Mouse (Mus musculus): ENCODE results near the gene Galnt10. TPM values are rescaled to one million over a fixed set of nuclear protein-coding genes. Genes with fewer than 3 reads are reported as not detected.

The Galnt10 gene
- polyA plus RNA-seq, 1 experiment from 2014 or later = 27.5 TPM

DNA sequence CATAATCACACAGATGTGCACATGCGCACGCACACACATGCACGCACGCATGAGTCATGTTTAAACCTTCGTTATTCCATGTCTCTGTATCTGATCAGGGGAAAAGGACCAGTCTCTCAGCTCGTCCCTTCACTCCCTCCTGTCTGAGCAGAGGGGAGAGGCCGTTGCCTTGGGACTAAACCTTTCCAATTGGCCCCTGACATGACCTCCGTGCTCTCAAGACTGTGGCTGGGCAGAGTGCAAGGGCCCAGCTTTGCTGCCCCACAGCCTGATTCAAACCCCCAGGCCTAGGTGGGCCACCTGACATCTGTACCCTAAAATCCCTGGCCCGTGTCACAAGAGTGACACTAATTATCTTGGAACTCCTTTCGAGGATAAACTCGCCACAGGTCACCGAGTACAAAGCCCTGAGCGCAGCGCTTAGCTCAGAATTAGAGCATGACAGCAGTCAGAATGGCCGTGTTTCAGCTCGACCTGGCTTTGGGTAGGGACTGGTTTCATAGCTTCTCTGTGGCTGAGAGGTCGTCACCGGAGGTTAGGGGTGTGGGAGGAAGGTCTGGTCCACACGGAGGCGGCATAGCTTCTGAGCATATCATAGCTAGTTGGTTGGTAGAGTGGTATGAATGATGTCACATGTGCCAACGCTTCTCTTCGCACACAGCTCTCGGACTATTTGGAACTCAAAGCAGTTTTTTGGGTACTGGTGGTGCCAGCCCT, 7.1 kb downstream of the Galnt10 start:
- no peak for ATAC-seq (ENCODE audit: insufficient number of reproducible peaks, low FRiP score, low TSS enrichment, low read depth)
- H3K36me3 ChIP-seq = no peaks in the 10 kb centered on the region
- H3K9ac ChIP-seq = no peak overlapping the region
- H3K4me2 ChIP-seq (replicated peaks) = no peak overlapping the region
- peaks cover 70% of the 10 kb centered on the region for H3K4me1 ChIP-seq
- no peak overlapping the region for H3K27ac ChIP-seq (replicated peaks)
- H3K4me3 ChIP-seq (replicated peaks) = no peak overlapping the region
- no peaks in the 10 kb centered on the region for H3K9me3 ChIP-seq (replicated peaks)
- H3K27me3 ChIP-seq = no peaks in the 10 kb centered on the region
- 78% methylated on average over 23 of the region's 23 CpGs for WGBS

DNA sequence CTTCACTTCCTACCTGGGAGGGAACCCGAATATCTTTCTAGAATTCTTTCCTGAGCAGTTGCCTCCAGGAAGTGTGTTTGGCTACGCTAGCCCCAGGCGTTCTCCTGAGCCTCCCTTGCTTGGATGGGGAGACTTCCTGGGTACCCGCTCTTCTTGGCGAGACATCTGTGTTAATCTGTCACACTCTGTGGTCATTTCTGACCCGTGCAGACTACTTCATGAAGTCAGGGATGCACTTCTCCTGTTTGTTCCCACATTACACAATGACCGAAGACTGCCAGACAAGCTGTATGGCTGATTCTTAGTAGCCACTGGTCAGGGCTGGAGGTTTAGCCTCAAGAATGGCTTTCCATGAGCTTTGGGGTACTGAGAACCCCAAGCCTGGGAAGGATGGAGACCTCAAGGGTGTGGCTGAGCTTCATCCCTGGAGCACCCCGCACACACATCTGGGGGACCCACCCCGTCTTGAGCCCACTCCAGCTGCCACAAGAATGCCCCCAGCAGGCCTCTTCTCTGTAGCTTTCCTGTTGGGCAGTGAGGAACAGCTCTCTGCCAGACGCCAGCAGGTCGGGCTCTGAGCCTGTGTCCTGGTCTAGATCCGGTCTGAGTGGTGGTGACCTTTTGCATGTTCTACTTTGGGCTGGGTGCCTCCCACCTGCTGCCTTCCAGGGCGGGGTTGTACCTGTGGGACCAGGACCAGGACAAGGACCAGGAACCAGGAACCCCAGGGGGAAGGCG, 7.8 kb downstream of the Galnt10 start:
- no peaks in the 10 kb centered on the region for H3K27me3 ChIP-seq
- H3K4me3 ChIP-seq (replicated peaks) = no peak overlapping the region
- no peak overlapping the region for H3K9ac ChIP-seq
- H3K36me3 ChIP-seq = no peaks in the 10 kb centered on the region
- 81% methylated on average over 14 of the region's 14 CpGs for WGBS
- no peaks in the 10 kb centered on the region for H3K9me3 ChIP-seq (replicated peaks)
- H3K4me1 ChIP-seq = peaks cover 73% of the 10 kb centered on the region
- H3K4me2 ChIP-seq (replicated peaks) = no peak overlapping the region
- no peak for ATAC-seq (ENCODE audit: insufficient number of reproducible peaks, low FRiP score, low TSS enrichment, low read depth)
- no peak overlapping the region for H3K27ac ChIP-seq (replicated peaks)

DNA sequence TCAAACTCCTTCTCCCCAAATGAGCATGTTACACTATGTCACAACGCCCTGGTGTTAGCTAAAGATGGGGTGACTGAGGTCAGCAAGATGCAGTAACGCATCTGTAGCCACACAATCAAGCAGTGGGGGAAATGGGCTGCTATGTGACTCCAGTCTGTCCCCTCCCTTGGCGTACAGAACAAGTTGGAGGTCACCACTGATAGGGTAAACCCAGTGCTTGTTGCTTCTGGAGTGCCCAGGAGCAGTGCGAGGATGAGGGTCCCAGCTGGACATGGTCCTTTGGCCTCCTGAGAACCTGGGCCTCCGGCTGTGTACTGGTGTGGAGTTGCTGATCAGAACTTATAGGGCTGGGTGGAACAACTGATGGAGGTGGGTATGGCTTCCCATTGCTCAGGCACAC, 8.6 kb downstream of the Galnt10 start:
- H3K36me3 ChIP-seq = no peaks in the 10 kb centered on the region
- no peak overlapping the region for H3K9ac ChIP-seq
- no peaks in the 10 kb centered on the region for H3K27me3 ChIP-seq
- peaks cover 71% of the 10 kb centered on the region for H3K4me1 ChIP-seq
- no peak overlapping the region for H3K4me3 ChIP-seq (replicated peaks)
- no peak for ATAC-seq (ENCODE audit: insufficient number of reproducible peaks, low FRiP score, low TSS enrichment, low read depth)
- no peaks in the 10 kb centered on the region for H3K9me3 ChIP-seq (replicated peaks)
- H3K4me2 ChIP-seq (replicated peaks) = no peak overlapping the region
- no peak overlapping the region for H3K27ac ChIP-seq (replicated peaks)
- WGBS = 91% methylated on average over 5 of the region's 5 CpGs

DNA sequence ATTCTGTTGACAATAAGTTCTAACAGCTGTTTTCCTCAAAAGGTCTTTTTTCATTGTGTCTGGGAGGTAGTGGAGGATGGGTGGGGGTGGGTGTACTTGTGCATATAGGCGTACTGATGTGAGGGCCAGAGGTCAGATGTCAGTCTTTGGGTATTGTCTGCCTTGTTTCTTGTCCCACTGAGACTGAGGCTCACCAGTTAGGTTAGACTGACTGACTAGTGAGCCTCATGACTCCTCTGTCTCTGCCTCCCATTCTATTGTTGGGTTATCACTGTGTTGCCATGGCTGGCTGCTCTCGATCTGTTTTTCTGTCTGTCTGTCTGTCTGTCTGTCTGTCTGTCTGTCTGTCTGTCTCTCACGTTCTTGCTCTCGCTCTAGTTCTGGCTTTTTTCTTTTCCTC, 9.1 kb downstream of the Galnt10 start:
- peaks cover 66% of the 10 kb centered on the region for H3K4me1 ChIP-seq
- H3K9ac ChIP-seq = no peak overlapping the region
- no peaks in the 10 kb centered on the region for H3K36me3 ChIP-seq
- no peak overlapping the region for H3K27ac ChIP-seq (replicated peaks)
- no peak overlapping the region for H3K4me2 ChIP-seq (replicated peaks)
- WGBS = 59% methylated on average over 4 of the region's 4 CpGs
- H3K4me3 ChIP-seq (replicated peaks) = no peak overlapping the region
- H3K27me3 ChIP-seq = no peaks in the 10 kb centered on the region
- ATAC-seq (ENCODE audit: insufficient number of reproducible peaks, low FRiP score, low TSS enrichment, low read depth) = no peak
- H3K9me3 ChIP-seq (replicated peaks) = no peaks in the 10 kb centered on the region

DNA sequence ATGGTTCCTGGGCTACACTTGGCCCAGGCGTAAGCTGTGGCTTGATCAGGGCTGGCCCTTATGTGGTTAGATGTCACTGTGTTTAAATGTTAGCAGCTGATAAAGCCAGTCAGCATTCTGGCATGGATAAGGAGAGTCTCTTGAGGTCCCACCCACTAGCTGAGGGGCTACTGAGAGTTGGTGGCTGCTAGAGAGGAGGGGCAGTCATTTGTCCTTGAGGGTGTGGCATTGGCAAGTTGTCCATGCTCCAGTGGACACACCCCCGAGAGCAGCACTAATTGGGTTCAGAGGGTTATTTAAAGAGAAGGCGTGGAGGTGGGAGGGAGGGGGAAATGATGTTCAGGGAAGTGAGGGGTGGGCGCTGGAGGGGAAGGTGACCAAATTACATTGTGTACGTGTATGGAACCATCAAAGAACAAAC, 9.7 kb downstream of the Galnt10 start:
- H3K9ac ChIP-seq = no peak overlapping the region
- no peak overlapping the region for H3K4me2 ChIP-seq (replicated peaks)
- H3K27ac ChIP-seq (replicated peaks) = no peak overlapping the region
- 48% methylated on average over 5 of the region's 5 CpGs for WGBS
- H3K36me3 ChIP-seq = no peaks in the 10 kb centered on the region
- no peaks in the 10 kb centered on the region for H3K27me3 ChIP-seq
- H3K4me1 ChIP-seq = peaks cover 62% of the 10 kb centered on the region
- no peaks in the 10 kb centered on the region for H3K9me3 ChIP-seq (replicated peaks)
- no peak for ATAC-seq (ENCODE audit: insufficient number of reproducible peaks, low FRiP score, low TSS enrichment, low read depth)
- no peak overlapping the region for H3K4me3 ChIP-seq (replicated peaks)

DNA sequence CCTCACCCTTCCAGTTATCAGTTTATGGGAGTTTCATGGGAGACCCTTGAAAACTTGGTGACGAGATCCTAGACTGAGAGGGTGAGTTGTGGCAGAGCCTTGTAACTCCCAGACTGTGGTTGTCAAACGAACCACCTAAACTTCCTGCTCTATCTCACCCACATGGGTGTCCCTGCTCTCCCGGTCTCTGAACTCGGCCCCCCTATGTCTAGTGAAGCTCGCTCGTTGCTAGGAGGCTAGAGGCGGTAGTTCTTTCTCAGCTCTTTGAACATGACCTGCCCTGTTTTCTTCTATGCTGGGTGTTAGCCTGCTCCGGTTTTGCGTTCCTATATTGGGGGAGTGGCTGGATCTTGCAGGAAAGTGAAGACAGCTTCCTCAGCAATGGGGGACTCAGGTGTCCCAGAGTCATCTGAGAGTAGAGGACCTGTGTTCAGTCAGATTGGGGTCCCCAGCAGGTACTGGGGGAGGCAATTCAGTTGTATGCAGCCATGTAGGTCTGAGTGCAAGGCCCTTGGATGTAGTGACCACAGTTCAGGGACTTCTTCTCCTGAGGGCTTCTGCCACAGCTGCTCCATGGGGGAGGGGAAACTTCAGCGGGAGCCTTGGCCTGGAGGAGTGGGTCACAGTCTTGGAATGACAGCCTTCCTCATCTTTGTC, 10.6 kb downstream of the Galnt10 start:
- WGBS = 56% methylated on average over 10 of the region's 10 CpGs
- peaks cover 62% of the 10 kb centered on the region for H3K4me1 ChIP-seq

DNA sequence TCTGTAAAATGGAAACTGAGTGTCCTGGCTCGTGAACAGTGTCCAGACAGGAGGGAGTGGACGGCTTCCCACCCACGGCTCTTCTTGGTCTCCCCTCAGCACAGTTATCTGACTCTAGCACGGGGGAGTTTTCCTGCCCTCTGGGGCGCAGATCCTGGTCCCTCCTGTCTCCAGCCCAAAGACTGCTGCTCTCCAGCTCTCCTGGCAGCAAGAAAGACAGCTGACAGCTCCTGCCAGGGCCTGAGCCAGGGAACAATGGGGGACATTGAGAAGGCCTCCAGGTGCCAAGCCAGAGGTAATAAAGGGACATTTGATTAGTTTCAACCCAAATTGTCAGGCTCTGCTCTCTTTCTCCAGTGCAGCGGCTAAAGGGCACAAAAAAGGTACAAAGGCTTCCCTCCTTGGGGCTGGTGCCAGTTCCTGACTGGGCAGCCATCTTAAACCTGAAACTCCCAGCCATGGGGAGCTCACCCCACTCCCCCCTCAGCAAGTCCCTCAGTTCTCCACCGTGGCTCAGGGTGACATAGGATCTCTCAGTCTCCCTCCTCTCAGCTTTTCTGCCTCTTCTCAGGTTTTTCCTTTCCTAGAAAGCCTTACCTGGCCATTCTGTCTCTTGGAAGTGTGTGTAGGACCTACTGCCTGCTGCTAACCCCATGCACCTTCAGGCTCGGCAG, 11.5 kb downstream of the Galnt10 start:
- Histone ChIP-seq H3K27me3 (no peaks in the 10 kb centered on the region), H3K9me3 (replicated peaks) (no peaks in the 10 kb centered on the region), H3K4me3 (replicated peaks) (no peak overlapping the region), H3K4me2 (replicated peaks) (no peak overlapping the region), H3K36me3 (no peaks in the 10 kb centered on the region), H3K4me1 (peaks cover 56% of the 10 kb centered on the region), H3K9ac (no peak overlapping the region), H3K27ac (replicated peaks) (no peak overlapping the region)
- WGBS = 63% methylated on average over 8 of the region's 8 CpGs
- no peak for ATAC-seq (ENCODE audit: insufficient number of reproducible peaks, low FRiP score, low TSS enrichment, low read depth)

More for the DNA sequence above, 10.6 kb downstream of the Galnt10 start:
- no peak overlapping the region for H3K4me3 ChIP-seq (replicated peaks)
- H3K36me3 ChIP-seq = no peaks in the 10 kb centered on the region
- no peak for ATAC-seq (ENCODE audit: insufficient number of reproducible peaks, low FRiP score, low TSS enrichment, low read depth)
- no peaks in the 10 kb centered on the region for H3K27me3 ChIP-seq
- H3K9me3 ChIP-seq (replicated peaks) = no peaks in the 10 kb centered on the region
- H3K27ac ChIP-seq (replicated peaks) = no peak overlapping the region
- no peak overlapping the region for H3K9ac ChIP-seq
- no peak overlapping the region for H3K4me2 ChIP-seq (replicated peaks)

DNA sequence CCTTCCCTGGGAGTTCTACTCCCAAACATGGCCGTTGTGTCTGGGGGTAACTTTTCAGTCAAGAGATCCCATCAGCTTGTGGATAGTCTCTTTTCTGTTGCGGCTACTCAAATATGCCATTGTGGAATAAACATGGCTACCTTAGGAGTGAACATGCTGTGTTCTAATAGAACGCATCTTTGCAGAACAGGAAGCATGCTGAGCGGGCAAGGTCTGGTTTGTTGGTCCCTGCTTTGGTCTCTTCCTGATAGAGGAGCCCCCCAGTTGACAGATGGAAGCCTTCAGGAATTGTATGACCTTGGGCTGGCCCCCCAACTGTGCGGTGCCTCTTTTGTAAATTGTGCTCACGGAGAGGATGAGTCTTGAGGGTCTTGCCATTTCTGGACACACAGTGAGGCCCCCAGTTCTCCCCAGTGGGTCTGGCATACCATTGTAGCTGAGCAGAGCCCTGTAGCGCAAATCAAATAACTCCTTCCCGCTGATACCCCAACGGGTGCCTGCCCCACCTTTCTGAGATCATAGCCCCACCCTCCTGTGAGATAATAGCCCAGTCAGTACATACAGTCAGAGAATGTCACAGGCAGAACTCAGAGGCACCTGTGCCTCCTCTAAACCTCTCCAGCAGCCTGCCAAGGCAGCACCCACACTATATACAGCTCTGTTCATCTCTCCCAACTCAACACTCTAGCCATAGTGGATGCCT, 12.3 kb downstream of the Galnt10 start:
- WGBS = 86% methylated on average over 9 of the region's 9 CpGs
- Histone ChIP-seq H3K9ac (no peak overlapping the region), H3K4me3 (replicated peaks) (no peak overlapping the region), H3K9me3 (replicated peaks) (no peaks in the 10 kb centered on the region), H3K4me2 (replicated peaks) (no peak overlapping the region), H3K36me3 (no peaks in the 10 kb centered on the region), H3K27ac (replicated peaks) (no peak overlapping the region), H3K27me3 (no peaks in the 10 kb centered on the region), H3K4me1 (peaks cover 48% of the 10 kb centered on the region)
- no peak for ATAC-seq (ENCODE audit: insufficient number of reproducible peaks, low FRiP score, low TSS enrichment, low read depth)

DNA sequence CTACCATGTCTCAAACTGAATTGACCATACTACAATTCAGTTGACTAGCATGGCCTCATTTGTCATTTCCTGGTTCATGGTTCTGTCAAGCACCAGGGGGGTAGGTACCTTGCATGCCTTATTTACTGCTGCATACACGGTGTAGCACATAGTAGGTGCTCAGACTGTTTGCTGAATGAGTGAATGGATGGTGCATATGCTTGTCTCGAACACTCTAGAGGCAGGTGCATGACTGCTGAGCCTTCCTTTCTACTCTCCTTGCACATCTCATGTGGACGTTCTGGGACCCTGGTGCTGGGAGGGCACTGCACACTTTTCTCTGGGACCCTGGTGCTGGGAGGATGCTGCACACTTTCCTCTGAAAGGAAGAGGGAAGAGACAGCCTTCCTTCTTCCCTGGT, 13.0 kb downstream of the Galnt10 start:
- Histone ChIP-seq H3K9ac (no peak overlapping the region), H3K4me2 (replicated peaks) (no peak overlapping the region), H3K27me3 (no peaks in the 10 kb centered on the region), H3K9me3 (replicated peaks) (no peaks in the 10 kb centered on the region), H3K4me1 (peaks cover 45% of the 10 kb centered on the region), H3K27ac (replicated peaks) (no peak overlapping the region), H3K4me3 (replicated peaks) (no peak overlapping the region), H3K36me3 (no peaks in the 10 kb centered on the region)
- 89% methylated on average over 3 of the region's 3 CpGs for WGBS
- no peak for ATAC-seq (ENCODE audit: insufficient number of reproducible peaks, low FRiP score, low TSS enrichment, low read depth)

DNA sequence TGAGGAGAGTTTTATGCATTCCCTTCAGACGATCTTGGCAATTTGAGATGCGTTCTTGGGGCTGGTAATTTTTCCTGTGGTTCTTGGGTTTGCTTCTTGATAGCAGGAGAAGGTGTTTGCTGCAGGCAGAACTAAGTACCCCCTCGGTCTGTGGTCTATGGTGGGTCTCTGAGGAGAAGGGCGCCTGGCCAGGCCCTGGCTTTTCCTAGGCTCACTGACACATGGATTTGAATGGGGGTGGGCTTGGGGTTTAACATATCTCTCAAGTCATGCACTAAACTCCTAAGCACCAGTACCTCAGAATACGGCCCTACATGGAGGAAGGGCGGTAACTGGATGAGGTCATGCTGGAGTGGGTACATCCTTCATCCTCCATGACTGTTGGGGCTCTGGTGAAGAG, 13.5 kb downstream of the Galnt10 start:
- Histone ChIP-seq H3K9ac (no peak overlapping the region), H3K9me3 (replicated peaks) (no peaks in the 10 kb centered on the region), H3K4me1 (peaks cover 45% of the 10 kb centered on the region), H3K27me3 (no peaks in the 10 kb centered on the region), H3K27ac (replicated peaks) (no peak overlapping the region), H3K4me2 (replicated peaks) (no peak overlapping the region), H3K4me3 (replicated peaks) (no peak overlapping the region), H3K36me3 (no peaks in the 10 kb centered on the region)
- ATAC-seq (ENCODE audit: insufficient number of reproducible peaks, low FRiP score, low TSS enrichment, low read depth) = no peak
- WGBS = 73% methylated on average over 6 of the region's 6 CpGs

DNA sequence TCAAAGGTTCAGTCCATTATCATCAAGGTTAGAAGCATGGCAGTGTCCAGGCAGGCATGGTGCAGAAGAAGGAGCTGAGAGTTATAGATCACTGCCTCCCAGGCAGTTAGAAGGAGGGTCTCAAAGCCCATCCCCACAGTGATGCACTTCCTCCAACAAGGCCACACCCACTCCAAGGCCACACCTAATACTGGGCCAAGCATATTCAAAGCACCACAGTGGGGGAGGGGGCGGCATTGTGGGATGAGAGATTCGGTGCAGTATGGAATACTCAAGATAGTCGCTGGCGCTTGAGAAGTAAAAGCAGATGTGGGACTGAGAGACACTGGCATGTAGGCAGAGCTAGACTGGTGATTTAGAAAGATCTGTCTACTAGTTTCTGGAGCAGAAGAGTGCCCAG, 14.9 kb downstream of the Galnt10 start:
- no peaks in the 10 kb centered on the region for H3K27me3 ChIP-seq
- no peak; the same call in 1 of the 2 replicates for ATAC-seq (ENCODE audit: insufficient number of reproducible peaks, low FRiP score, low TSS enrichment, low read depth)
- WGBS = 56% methylated on average over 4 of the region's 4 CpGs

More for the DNA sequence above, 14.9 kb downstream of the Galnt10 start:
- no peak overlapping the region for H3K4me2 ChIP-seq (replicated peaks)
- no peaks in the 10 kb centered on the region for H3K9me3 ChIP-seq (replicated peaks)
- no peak overlapping the region for H3K9ac ChIP-seq
- H3K4me3 ChIP-seq (replicated peaks) = no peak overlapping the region
- no peaks in the 10 kb centered on the region for H3K36me3 ChIP-seq
- H3K27ac ChIP-seq (replicated peaks) = no peak overlapping the region
- peaks cover 41% of the 10 kb centered on the region for H3K4me1 ChIP-seq

Measured in embryonic facial prominence, embryonic 15.5 days (tissue).